Mouse (Mus musculus) testis, adult 2 months (tissue): ENCODE measurements around the gene Disc1.

Experiments used
- CTCF ChIP-seq: fragments of 200-500 bp; IDR thresholded peaks from 2 replicates; pipeline ENCODE4 v1.5.1; 2012; ENCODE audit warnings: low read depth, mild to moderate bottlenecking, inconsistent platforms, low read length, moderate library complexity; ENCODE audit not compliant: control insufficient read depth, insufficient read depth, insufficient replicate concordance
- POLR2A ChIP-seq: fragments of 200-500 bp; IDR thresholded peaks from 2 replicates; pipeline ENCODE4 v1.6.1; 2012; ENCODE audit warnings: low read depth, mild to moderate bottlenecking, inconsistent platforms, low read length, moderate library complexity; ENCODE audit not compliant: control insufficient read depth

- TF ChIP-seq CTCF, result no peak
- TF ChIP-seq POLR2A, result no peak
These were observed 20.6 kb downstream of the Disc1 start for GRCm38 (mm10) chr8:125074581-125074980.
